Mouse (Mus musculus) kidney, adult 2 months (tissue): ENCODE data around the gene Stac2. TPM values are rescaled to one million over a fixed set of nuclear protein-coding genes. Genes with fewer than 3 reads are reported as not detected.

Source experiments
- DNase-seq: peaks from one replicate; pipeline ENCODE4 v3.0.0; 2021
- H3K27ac ChIP-seq: fragments of 200-500 bp; 2 replicates; pipeline ENCODE4 v1.5.1; 2012; ENCODE audit warnings: low read depth, low read length, control low read depth, inconsistent platforms; ENCODE audit not compliant: insufficient read depth
- H3K27me3 ChIP-seq: fragments of 200-500 bp; replicated peaks from 2 replicates; pipeline ENCODE4 v1.6.1; 2012; ENCODE audit warnings: mild to moderate bottlenecking, moderate library complexity, low read length, inconsistent platforms; ENCODE audit not compliant: control insufficient read depth, insufficient read depth
- H3K36me3 ChIP-seq: fragments of 200-500 bp; 2 replicates; pipeline ENCODE4 v1.6.1; 2012; ENCODE audit warnings: mild to moderate bottlenecking, moderate library complexity, low read length, inconsistent platforms; ENCODE audit not compliant: control insufficient read depth, insufficient read depth
- H3K4me1 ChIP-seq: fragments of 200-500 bp; 2 replicates; pipeline ENCODE4 v1.6.1; 2011; ENCODE audit warnings: low read length; ENCODE audit not compliant: control insufficient read depth, insufficient read depth
- H3K4me3 ChIP-seq: fragments of 200-500 bp; 2 replicates; pipeline ENCODE4 v1.5.1; 2011; ENCODE audit warnings: mild to moderate bottlenecking, low read depth, low read length, control low read depth; ENCODE audit not compliant: insufficient read depth
- CTCF ChIP-seq: fragments of 200-500 bp; conservative IDR thresholded peaks from 2 replicates; pipeline ENCODE4 v1.5.1; 2011; ENCODE audit warnings: low read depth, mild to moderate bottlenecking, control low read depth, low read length, moderate library complexity, mixed read lengths; ENCODE audit not compliant: insufficient read depth, insufficient read length
- POLR2A ChIP-seq: fragments of 200-500 bp; IDR thresholded peaks from one replicate; pipeline ENCODE4 v1.6.1; 2011; ENCODE audit warnings: low read depth, low read length, control low read depth
- WGBS: fragments of 180-500 bp; shearing (Covaris S2); methylation state at CpG from one replicate; pipeline ENCODE4 v1.1.7; 2018; 5-methylcytosine and 5-hydroxymethylcytosine counted together
- polyA plus RNA-seq: library from polyadenylated mRNA; depleted of rRNA; stranded (reverse); fragments of >200 nt; gene quantifications from 2 replicates; pipeline ENCODE4 v1.2.3, GENCODE M21; 2012; rRNA removed

Gene Stac2
- polyA plus RNA-seq: 0.05 and 0.42 TPM in 2 replicates

DNA sequence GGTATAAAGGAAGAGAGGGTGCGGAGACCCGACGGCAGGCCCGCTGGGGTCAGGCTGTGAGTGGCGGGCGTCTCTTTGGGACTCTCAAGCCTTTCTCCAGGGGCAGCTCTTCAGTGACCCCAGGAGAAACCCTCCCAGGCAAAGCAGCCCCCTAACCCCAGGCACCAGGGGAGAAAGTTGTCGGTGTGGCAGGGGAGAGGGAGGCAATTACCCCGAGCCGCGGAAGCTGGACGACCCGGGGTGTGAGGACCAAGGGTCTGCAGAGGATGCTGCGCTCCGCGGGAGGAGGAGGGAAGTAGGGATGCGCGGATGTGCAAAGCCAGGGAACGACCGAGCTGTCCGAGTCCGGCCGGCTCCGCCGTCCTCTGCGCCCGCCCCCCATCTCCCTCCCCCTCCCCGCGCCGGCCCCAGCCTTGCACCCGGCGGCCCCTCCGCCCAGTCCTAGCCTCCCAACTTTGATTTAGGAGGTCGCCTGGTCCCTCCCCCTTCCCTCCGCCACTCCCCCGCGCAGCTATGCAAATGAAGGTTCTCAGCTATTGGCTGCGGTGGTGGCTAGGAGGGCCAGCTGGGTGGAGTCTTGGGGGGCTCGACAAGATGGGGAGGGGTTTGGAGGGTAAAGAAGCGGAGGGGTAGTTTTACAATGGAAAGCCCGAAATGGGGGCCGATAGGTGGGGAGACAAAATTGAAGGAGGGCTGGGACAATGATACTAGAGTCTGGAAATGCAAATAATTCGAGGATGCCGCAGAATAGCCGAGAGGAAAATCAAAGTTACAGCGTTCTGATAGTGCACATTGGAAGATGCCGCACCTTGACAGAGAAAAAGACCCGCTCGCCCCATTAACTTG lies at the start of gene Stac2:
Gene Stac2, minus strand, starts transcription at position 474 of the 846 bp plus-strand sequence.
- H3K4me1 ChIP-seq: no peaks in the 10 kb centered on the region
- peak within 1 kb of the TSS; percentile 38; the same call in 1 of the 2 replicates for H3K4me3 ChIP-seq
- no peaks in the 10 kb centered on the region for H3K36me3 ChIP-seq
- WGBS: 4% methylated on average over 42 of the region's 48 CpGs
- DNase-seq: peak; percentile 77
- peaks cover 1% of the 10 kb centered on the region; the same call in 1 of the 2 replicates for H3K27me3 ChIP-seq
- TF ChIP-seq CTCF (no peak), POLR2A (no peak)
- no peak within 1 kb of the TSS for H3K27ac ChIP-seq

DNA sequence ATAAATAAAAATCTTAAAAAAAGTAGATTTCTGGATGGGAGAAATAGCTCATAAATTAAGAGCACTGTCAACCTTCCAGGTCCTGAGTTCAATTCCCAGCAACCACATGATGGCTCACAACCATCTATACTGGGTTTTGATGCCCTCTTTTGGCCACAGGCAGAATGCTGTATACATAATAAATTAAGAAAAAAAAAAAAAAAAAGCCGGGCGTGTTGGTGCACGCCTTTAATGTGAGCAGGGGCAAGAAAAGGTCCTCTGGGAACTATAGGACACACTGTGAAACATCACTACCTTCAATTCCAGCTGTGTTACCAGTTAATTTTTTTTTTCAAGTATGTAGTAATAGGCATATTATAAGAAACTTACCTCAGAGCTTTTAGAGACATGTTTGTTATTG lies 48.1 kb upstream of the Stac2 start:
- Histone ChIP-seq H3K4me1 (no peaks in the 10 kb centered on the region), H3K4me3 (no peak overlapping the region), H3K36me3 (peaks cover 9% of the 10 kb centered on the region), H3K27me3 (no peaks in the 10 kb centered on the region), H3K27ac (no peak overlapping the region)
- 94% methylated on average over 3 of the region's 3 CpGs for WGBS
- no peak for TF ChIP-seq POLR2A
- no peak for TF ChIP-seq CTCF
- no peak for DNase-seq

DNA sequence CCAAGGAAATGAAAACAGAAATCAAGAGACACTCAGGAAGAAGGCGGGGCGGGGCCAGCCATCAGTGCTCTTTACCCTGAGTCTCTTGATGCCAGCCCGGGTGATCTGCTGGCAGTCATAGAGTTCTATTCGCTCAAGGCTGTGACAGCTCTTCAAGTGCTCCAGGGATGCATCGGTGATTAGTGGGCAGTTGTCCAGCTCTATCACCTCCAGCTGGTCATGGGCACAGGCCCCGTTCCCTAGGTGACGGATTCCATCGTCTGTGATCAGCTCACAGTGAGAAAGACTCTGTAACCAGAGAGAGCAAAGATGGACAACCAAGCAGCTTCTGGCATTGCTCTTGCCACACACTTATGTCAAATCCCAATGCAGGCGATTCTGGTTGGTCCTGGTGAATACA lies 37.3 kb upstream of the Stac2 start:
- WGBS: 76% methylated on average over 9 of the region's 9 CpGs
- TF ChIP-seq CTCF (no peak), POLR2A (no peak)
- H3K4me1 ChIP-seq: no peaks in the 10 kb centered on the region
- H3K36me3 ChIP-seq: peaks cover 8% of the 10 kb centered on the region
- no peak overlapping the region for H3K27ac ChIP-seq
- no peak overlapping the region for H3K4me3 ChIP-seq
- no peaks in the 10 kb centered on the region for H3K27me3 ChIP-seq
- no peak for DNase-seq

DNA sequence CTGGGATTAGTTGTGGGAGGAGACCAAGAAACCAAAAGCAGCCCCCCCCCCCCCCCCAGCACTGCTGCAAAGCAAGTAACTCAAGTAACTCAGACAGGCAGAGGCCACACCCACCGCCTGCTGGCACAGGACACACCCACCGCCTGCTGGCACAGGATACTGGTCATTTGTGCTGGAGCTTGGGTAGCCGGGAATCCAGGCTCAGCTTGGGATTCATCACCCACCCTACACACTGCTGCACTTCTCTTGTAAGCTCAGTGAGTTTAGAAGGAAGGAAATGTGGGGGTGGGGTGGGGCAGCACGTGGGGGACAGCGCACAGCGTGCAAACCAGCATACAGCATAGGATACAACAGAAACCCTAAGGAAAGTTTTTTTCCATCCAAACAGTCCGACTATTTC lies 35.0 kb upstream of the Stac2 start:
- Histone ChIP-seq H3K27ac (no peak overlapping the region), H3K4me1 (no peaks in the 10 kb centered on the region), H3K4me3 (no peak overlapping the region), H3K36me3 (peaks cover 6% of the 10 kb centered on the region), H3K27me3 (no peaks in the 10 kb centered on the region)
- 44% methylated on average over 7 of the region's 7 CpGs for WGBS
- TF ChIP-seq CTCF (no peak), POLR2A (no peak)
- DNase-seq: peak; percentile 58

DNA sequence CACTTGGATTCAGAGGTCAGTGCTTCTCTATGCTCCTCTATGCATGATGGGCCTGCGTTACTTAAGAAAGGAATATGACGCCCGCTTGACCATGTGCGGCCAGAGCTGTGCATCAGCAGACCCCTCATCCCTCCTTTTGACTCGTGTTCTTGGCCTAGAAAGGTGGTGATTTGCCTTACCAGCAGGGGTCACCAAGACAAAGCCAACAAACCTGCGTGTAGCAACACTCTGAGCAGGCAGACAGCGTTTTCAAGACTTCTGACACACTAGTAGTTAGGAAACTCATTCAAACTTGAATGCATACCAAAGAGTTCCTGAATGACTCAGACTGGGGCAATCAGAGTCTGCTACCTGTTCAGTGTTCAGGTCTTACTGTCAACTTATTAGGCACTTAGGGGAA lies 33.3 kb upstream of the Stac2 start:
- WGBS: 78% methylated on average over 7 of the region's 7 CpGs
- no peak for DNase-seq
- H3K36me3 ChIP-seq: peaks cover 6% of the 10 kb centered on the region

DNA sequence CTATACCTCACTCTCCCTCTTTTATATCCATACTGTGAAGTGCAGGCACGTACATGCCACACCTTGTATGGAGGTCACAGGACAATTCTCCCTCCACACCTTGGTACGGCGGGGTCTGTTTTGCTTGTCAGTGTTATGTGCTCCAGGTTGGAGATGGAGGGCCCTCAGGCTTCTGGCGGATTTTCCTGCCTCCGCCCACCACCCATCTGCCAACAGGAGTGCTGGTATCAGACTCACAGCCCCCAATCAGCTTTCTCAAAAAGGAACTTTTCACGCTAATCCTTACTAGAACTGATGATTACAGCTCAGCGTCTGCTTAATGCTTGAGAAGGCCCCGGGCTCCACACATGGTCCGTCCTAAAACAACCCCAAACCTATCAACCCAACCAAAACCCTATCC lies 32.9 kb upstream of the Stac2 start:
- no peaks in the 10 kb centered on the region for H3K4me1 ChIP-seq
- 96% methylated on average over 9 of the region's 9 CpGs for WGBS
- DNase-seq: no peak
- TF ChIP-seq POLR2A: no peak
- TF ChIP-seq CTCF: no peak
- H3K27me3 ChIP-seq: no peaks in the 10 kb centered on the region
- no peak overlapping the region for H3K4me3 ChIP-seq
- peaks cover 6% of the 10 kb centered on the region for H3K36me3 ChIP-seq
- no peak overlapping the region for H3K27ac ChIP-seq

More for the DNA sequence above, 33.3 kb upstream of the Stac2 start:
- no peak overlapping the region for H3K4me3 ChIP-seq
- no peaks in the 10 kb centered on the region for H3K27me3 ChIP-seq
- no peak for TF ChIP-seq CTCF
- no peak for TF ChIP-seq POLR2A
- no peak overlapping the region for H3K27ac ChIP-seq
- no peaks in the 10 kb centered on the region for H3K4me1 ChIP-seq

DNA sequence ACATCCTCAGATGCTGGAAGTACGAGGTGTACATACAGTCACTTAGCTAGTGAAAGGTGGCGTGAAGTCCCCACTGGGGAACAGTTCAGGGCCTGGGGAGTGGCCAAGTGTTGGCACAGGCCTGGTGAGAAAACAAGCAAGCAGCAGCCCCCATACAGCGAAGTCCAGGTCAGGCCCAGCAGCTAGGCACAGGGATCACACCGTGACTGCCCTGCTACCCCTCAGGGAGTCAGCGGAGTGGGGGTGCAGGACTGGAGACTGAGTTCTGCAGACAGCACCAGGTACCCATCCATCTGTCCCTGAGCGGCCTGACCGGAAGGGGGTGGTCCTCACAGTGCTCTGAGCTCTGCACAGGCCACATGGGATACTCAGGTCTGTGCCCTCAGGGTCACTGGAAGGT lies 29.5 kb upstream of the Stac2 start:
- TF ChIP-seq POLR2A: no peak
- no peak for TF ChIP-seq CTCF
- no peak for DNase-seq
- no peaks in the 10 kb centered on the region for H3K27me3 ChIP-seq

More for the DNA sequence above, 29.5 kb upstream of the Stac2 start:
- H3K4me1 ChIP-seq: no peaks in the 10 kb centered on the region
- H3K4me3 ChIP-seq: no peak overlapping the region
- WGBS: 82% methylated on average over 7 of the region's 7 CpGs
- H3K27ac ChIP-seq: no peak overlapping the region
- no peaks in the 10 kb centered on the region for H3K36me3 ChIP-seq
